Mouse (Mus musculus): ENCODE results near the gene Wnt9a.
"Not testable (repeated sequence)": the region's sequence is repeated elsewhere in the genome, so short reads cannot be mapped to it uniquely, and the experiment has no call there.

Wnt9a gene

GRCm38 (mm10) chr11:59306461-59307421 lies at the start of gene Wnt9a:
Gene Wnt9a, plus strand, starts transcription at chr11:59306928.
- DNase-seq = peak; percentile 43

GRCm38 (mm10) chr11:59259647-59260046 lies 47.1 kb upstream of the Wnt9a start:
- no peak for DNase-seq

- no peak for DNase-seq
Observed at GRCm38 (mm10) chr11:59260706-59261493, 45.8 kb upstream of the Wnt9a start.

- DNase-seq = no peak
Observed at GRCm38 (mm10) chr11:59262308-59262707, 44.4 kb upstream of the Wnt9a start.

- DNase-seq = no peak
Observed at GRCm38 (mm10) chr11:59263870-59264563, 42.7 kb upstream of the Wnt9a start.

- DNase-seq = no peak
Observed at GRCm38 (mm10) chr11:59264593-59264992, 42.1 kb upstream of the Wnt9a start.

- no peak for DNase-seq
Observed at GRCm38 (mm10) chr11:59265154-59265813, 41.4 kb upstream of the Wnt9a start.

GRCm38 (mm10) chr11:59266727-59267126 lies 40.0 kb upstream of the Wnt9a start:
- DNase-seq = no peak

- no peak for DNase-seq
Observed at GRCm38 (mm10) chr11:59274184-59274583, 32.5 kb upstream of the Wnt9a start.

- DNase-seq = no peak
Observed at GRCm38 (mm10) chr11:59276877-59277276, 29.9 kb upstream of the Wnt9a start.

- no peak for DNase-seq
Observed at GRCm38 (mm10) chr11:59278047-59278446, 28.7 kb upstream of the Wnt9a start.

- DNase-seq = no peak
Observed at GRCm38 (mm10) chr11:59282111-59282510, 24.6 kb upstream of the Wnt9a start.

GRCm38 (mm10) chr11:59282933-59283332 lies 23.8 kb upstream of the Wnt9a start:
- DNase-seq = peak; percentile 23

- no peak for DNase-seq
Observed at GRCm38 (mm10) chr11:59284146-59284545, 22.6 kb upstream of the Wnt9a start.

- no peak for DNase-seq
Observed at GRCm38 (mm10) chr11:59289706-59290105, 17.0 kb upstream of the Wnt9a start.

GRCm38 (mm10) chr11:59290702-59291303 lies 15.9 kb upstream of the Wnt9a start, which contains the start of gene Wnt3a:
Gene Wnt3a, minus strand, starts transcription at chr11:59290752.
- DNase-seq = no peak

GRCm38 (mm10) chr11:59293616-59294015 lies 13.1 kb upstream of the Wnt9a start:
- DNase-seq = no peak

GRCm38 (mm10) chr11:59297941-59298340 lies 8.8 kb upstream of the Wnt9a start:
- no peak for DNase-seq

GRCm38 (mm10) chr11:59300185-59300584 lies 6.5 kb upstream of the Wnt9a start:
- no peak for DNase-seq

GRCm38 (mm10) chr11:59301053-59301452 lies 5.7 kb upstream of the Wnt9a start:
- DNase-seq = not testable (repeated sequence)

GRCm38 (mm10) chr11:59302700-59303569 lies 3.8 kb upstream of the Wnt9a start:
- DNase-seq = peak; percentile 88

Data from kidney, adult 11 months (tissue).